Mouse (Mus musculus): ENCODE results near the gene Cipc. TPM values are rescaled to one million over a fixed set of nuclear protein-coding genes. Genes with fewer than 3 reads are reported as not detected.

The Cipc gene
- polyA plus RNA-seq, 1 experiment from 2014 or later: 24.7 TPM

GRCm38 (mm10) chr12:86950161-86950960 lies 3.5 kb downstream of the Cipc start:
- H3K9me3 ChIP-seq: no peaks in the 10 kb centered on the region
- H3K9ac ChIP-seq: no peak overlapping the region
- H3K4me2 ChIP-seq (replicated peaks): no peak overlapping the region
- no peaks in the 10 kb centered on the region for H3K27me3 ChIP-seq
- H3K4me3 ChIP-seq: no peak overlapping the region
- ATAC-seq (ENCODE audit: low FRiP score, low read depth): no peak
- H3K27ac ChIP-seq: no peak overlapping the region
- H3K36me3 ChIP-seq: peaks cover 26% of the 10 kb centered on the region
- peaks cover 30% of the 10 kb centered on the region for H3K4me1 ChIP-seq
- WGBS: 82% methylated on average over 16 of the region's 16 CpGs

- Histone ChIP-seq H3K9me3 (no peaks in the 10 kb centered on the region), H3K4me3 (no peak overlapping the region), H3K4me2 (replicated peaks) (no peak overlapping the region), H3K27ac (no peak overlapping the region), H3K4me1 (peaks cover 27% of the 10 kb centered on the region), H3K27me3 (no peaks in the 10 kb centered on the region), H3K9ac (no peak overlapping the region), H3K36me3 (peaks cover 32% of the 10 kb centered on the region)
- no peak for ATAC-seq (ENCODE audit: low FRiP score, low read depth)
- WGBS: 90% methylated on average over 3 of the region's 3 CpGs
These were observed 4.1 kb downstream of the Cipc start for GRCm38 (mm10) chr12:86950961-86951360.

- Histone ChIP-seq H3K9me3 (no peaks in the 10 kb centered on the region), H3K4me2 (replicated peaks) (no peak overlapping the region), H3K4me1 (peaks cover 24% of the 10 kb centered on the region), H3K4me3 (no peak overlapping the region), H3K27ac (no peak overlapping the region), H3K36me3 (peaks cover 43% of the 10 kb centered on the region), H3K27me3 (no peaks in the 10 kb centered on the region), H3K9ac (no peak overlapping the region)
- 85% methylated on average over 10 of the region's 10 CpGs for WGBS
- no peak for ATAC-seq (ENCODE audit: low FRiP score, low read depth)
These were observed 5.5 kb downstream of the Cipc start for GRCm38 (mm10) chr12:86952331-86952850.

GRCm38 (mm10) chr12:86955894-86956293 lies 9.1 kb downstream of the Cipc start:
- Histone ChIP-seq H3K4me1 (no peaks in the 10 kb centered on the region), H3K4me2 (replicated peaks) (no peak overlapping the region), H3K9me3 (no peaks in the 10 kb centered on the region), H3K36me3 (peaks cover 76% of the 10 kb centered on the region), H3K4me3 (no peak overlapping the region), H3K27me3 (no peaks in the 10 kb centered on the region), H3K9ac (no peak overlapping the region), H3K27ac (no peak overlapping the region)
- WGBS: 94% methylated on average over 2 of the region's 2 CpGs
- ATAC-seq (ENCODE audit: low FRiP score, low read depth): no peak

- Histone ChIP-seq H3K36me3 (peaks cover 90% of the 10 kb centered on the region), H3K9me3 (no peaks in the 10 kb centered on the region), H3K27ac (no peak overlapping the region), H3K4me2 (replicated peaks) (no peak overlapping the region), H3K4me1 (no peaks in the 10 kb centered on the region), H3K4me3 (no peak overlapping the region), H3K9ac (no peak overlapping the region), H3K27me3 (no peaks in the 10 kb centered on the region)
- WGBS: 88% methylated on average over 5 of the region's 5 CpGs
- ATAC-seq (ENCODE audit: low FRiP score, low read depth): no peak
These were observed 11.7 kb downstream of the Cipc start for GRCm38 (mm10) chr12:86958558-86958957.

GRCm38 (mm10) chr12:86959661-86960060 lies 12.8 kb downstream of the Cipc start:
- Histone ChIP-seq H3K9me3 (no peaks in the 10 kb centered on the region), H3K36me3 (peaks cover 92% of the 10 kb centered on the region), H3K4me3 (no peak overlapping the region), H3K27me3 (no peaks in the 10 kb centered on the region), H3K9ac (no peak overlapping the region), H3K4me1 (no peaks in the 10 kb centered on the region), H3K27ac (no peak overlapping the region), H3K4me2 (replicated peaks) (no peak overlapping the region)
- ATAC-seq (ENCODE audit: low FRiP score, low read depth): no peak
- WGBS: 94% methylated on average over 5 of the region's 5 CpGs

- no peak overlapping the region for H3K27ac ChIP-seq
- ATAC-seq (ENCODE audit: low FRiP score, low read depth): no peak
These were observed 13.3 kb downstream of the Cipc start for GRCm38 (mm10) chr12:86960138-86960537.

GRCm38 (mm10) chr12:86960791-86961335 lies 14.0 kb downstream of the Cipc start:
- H3K27ac ChIP-seq: no peak overlapping the region
- no peak overlapping the region for H3K4me3 ChIP-seq
- no peaks in the 10 kb centered on the region for H3K9me3 ChIP-seq
- ATAC-seq (ENCODE audit: low FRiP score, low read depth): no peak
- 92% methylated on average over 3 of the region's 3 CpGs for WGBS
- no peaks in the 10 kb centered on the region for H3K27me3 ChIP-seq
- no peak overlapping the region for H3K4me2 ChIP-seq (replicated peaks)
- no peak overlapping the region for H3K9ac ChIP-seq
- no peaks in the 10 kb centered on the region for H3K4me1 ChIP-seq
- H3K36me3 ChIP-seq: peaks cover 90% of the 10 kb centered on the region

More at GRCm38 (mm10) chr12:86960138-86960537, 13.3 kb downstream of the Cipc start:
- no peak overlapping the region for H3K9ac ChIP-seq
- 87% methylated on average over 15 of the region's 15 CpGs for WGBS
- no peak overlapping the region for H3K4me2 ChIP-seq (replicated peaks)
- H3K36me3 ChIP-seq: peaks cover 92% of the 10 kb centered on the region
- H3K9me3 ChIP-seq: no peaks in the 10 kb centered on the region
- no peaks in the 10 kb centered on the region for H3K4me1 ChIP-seq
- no peak overlapping the region for H3K4me3 ChIP-seq
- no peaks in the 10 kb centered on the region for H3K27me3 ChIP-seq

GRCm38 (mm10) chr12:86961589-86962344 lies 14.9 kb downstream of the Cipc start:
- 88% methylated on average over 11 of the region's 11 CpGs for WGBS

GRCm38 (mm10) chr12:86964278-86965057 lies 17.6 kb downstream of the Cipc start:
- 88% methylated on average over 16 of the region's 16 CpGs for WGBS
- Histone ChIP-seq H3K27ac (no peak overlapping the region), H3K4me3 (no peak overlapping the region), H3K27me3 (no peaks in the 10 kb centered on the region), H3K9ac (no peak overlapping the region), H3K36me3 (peaks cover 59% of the 10 kb centered on the region), H3K9me3 (no peaks in the 10 kb centered on the region), H3K4me2 (replicated peaks) (no peak overlapping the region), H3K4me1 (no peaks in the 10 kb centered on the region)
- ATAC-seq (ENCODE audit: low FRiP score, low read depth): no peak

More at GRCm38 (mm10) chr12:86961589-86962344, 14.9 kb downstream of the Cipc start:
- Histone ChIP-seq H3K27me3 (no peaks in the 10 kb centered on the region), H3K4me2 (replicated peaks) (no peak overlapping the region), H3K4me3 (no peak overlapping the region), H3K9ac (no peak overlapping the region), H3K4me1 (no peaks in the 10 kb centered on the region), H3K27ac (no peak overlapping the region), H3K9me3 (no peaks in the 10 kb centered on the region), H3K36me3 (peaks cover 81% of the 10 kb centered on the region)
- ATAC-seq (ENCODE audit: low FRiP score, low read depth): no peak

GRCm38 (mm10) chr12:86965237-86965799 lies 18.5 kb downstream of the Cipc start:
- H3K27me3 ChIP-seq: no peaks in the 10 kb centered on the region
- peaks cover 50% of the 10 kb centered on the region for H3K36me3 ChIP-seq
- WGBS: 91% methylated on average over 4 of the region's 4 CpGs
- no peak overlapping the region for H3K4me3 ChIP-seq
- no peaks in the 10 kb centered on the region for H3K4me1 ChIP-seq
- no peak overlapping the region for H3K27ac ChIP-seq
- ATAC-seq (ENCODE audit: low FRiP score, low read depth): no peak
- H3K9ac ChIP-seq: no peak overlapping the region
- no peaks in the 10 kb centered on the region for H3K9me3 ChIP-seq
- H3K4me2 ChIP-seq (replicated peaks): no peak overlapping the region

All from limb, embryonic 13.5 days (tissue).